Mouse (Mus musculus): ENCODE measurements at regions not wholly inside any gene's neighbourhood (a gene's known extent, or its start where the extent isn't known, plus 50 kb on each side); places are given as distances from the start of the nearest gene placed in this dataset.
"Not testable (repeated sequence)": the region's sequence is repeated elsewhere in the genome, so short reads cannot be mapped to it uniquely, and the experiment has no call there.

DNA sequence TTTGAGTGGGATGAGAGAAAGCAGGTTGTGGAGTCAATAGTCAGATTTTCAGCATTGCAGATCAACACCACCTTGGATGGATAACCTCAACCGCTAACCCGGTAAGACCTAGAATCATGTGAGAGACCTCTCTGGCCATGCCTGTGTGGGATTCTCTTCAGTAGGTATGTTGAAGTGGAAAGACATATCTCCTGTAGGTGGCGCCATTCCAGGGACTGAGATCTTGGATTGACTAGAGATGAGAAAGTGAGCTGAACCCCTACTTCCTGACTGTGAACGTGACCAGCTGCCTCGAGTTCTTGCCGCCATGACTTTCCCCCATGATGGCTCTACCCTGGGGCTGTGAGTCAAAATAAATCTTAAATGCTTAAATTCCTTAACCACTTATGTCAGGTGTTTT lies 102.7 kb downstream of the Eva1a start:
- peak; percentile 68 for DNase-seq (ENCODE audit: low read depth, low spot score)

DNA sequence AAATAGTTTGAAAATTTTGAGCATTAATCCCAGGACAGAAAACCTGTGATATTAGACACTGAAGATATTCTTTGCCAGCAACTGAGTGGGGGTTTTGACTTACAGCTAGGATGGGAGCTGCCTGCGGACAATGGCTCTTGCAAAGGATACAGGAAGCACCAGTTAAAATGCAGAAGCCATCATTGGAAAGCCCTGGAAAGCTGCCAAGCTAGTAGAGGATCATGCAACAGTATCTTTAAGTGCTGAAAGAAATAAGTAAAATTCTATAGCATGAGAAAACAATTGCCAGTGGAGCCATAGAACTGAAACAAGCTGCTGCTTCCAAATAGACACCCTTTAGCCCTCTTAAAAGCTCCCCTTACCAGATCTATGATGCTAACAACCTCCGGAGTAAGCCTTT lies 109.2 kb downstream of the Eva1a start:
- DNase-seq (ENCODE audit: low read depth, low spot score): no peak

DNA sequence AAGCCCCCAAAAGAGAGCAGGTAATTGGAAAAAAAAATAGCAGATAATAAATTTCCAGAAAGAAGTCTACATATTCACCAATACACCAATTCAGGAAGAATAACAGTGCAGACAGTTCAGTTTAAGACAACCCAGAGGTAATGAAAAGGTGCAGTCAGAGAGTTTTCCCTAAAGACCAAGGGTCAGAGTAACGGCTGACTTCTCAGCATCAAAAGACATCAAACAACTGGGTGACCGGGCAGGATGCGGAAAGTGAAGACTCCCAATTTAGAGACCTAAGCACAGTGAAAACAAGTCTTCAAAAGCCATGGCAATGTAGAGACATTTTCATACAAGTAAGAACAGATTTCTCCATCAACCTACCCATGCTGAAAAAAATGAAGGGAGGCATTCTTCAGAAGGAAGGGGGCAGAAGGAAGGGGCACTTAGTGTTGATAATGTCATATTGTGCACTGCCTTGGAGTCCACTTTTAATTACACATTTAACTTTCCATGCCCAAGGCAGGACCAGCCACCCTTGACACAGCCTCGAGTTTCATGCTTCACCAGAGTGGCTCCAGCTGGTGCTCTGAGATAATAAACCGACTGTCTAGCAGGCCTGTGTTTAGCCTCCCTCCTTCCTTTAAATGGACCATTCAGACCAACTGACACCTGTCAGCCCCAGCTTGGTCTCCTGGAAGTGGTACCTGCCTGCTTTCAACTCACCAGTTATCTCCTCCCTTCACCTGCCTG lies 129.7 kb downstream of the Eva1a start:
- no peak for DNase-seq (ENCODE audit: low read depth, low spot score)

DNA sequence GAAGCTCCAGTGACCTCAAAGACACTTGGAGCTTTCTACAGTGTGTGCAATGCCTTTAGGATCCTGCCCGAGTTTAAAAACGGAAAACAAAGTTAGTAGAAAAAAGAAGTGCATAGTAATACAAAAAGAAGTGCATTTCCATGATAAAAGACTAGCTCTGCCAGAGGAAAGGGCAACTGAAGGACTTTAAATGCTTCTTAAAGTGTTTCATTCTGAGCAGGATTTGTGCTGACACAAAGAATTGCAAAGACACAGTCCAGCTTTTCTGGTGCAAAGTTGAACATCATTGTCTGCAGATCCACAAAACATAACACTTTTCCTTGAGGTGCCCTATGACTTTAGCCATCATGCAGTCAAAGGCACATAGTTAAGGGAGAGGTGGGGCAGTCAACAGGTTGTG lies 134.1 kb downstream of the Eva1a start:
- peak; percentile 93 for DNase-seq (ENCODE audit: low read depth, low spot score)

DNA sequence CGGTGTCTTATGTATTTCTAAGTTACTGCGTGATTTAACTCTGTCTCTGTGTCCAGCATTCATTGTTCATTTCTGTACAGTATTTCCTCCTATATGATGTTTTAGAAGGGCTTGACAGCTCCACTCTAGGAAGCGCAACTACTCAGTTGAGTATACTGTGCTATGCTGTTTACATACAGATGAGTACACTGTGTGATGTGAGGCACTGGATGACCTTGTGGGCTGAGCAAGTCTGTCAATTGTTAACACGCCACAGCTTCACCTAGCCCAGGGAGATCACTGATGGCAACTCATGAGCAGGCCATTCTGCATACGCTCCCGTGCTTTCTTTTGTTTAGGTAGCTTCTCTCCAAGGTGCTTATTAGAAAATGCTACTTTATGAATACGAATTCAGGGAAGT lies 159.3 kb downstream of the Eva1a start:
- DNase-seq (ENCODE audit: low read depth, low spot score): no peak

DNA sequence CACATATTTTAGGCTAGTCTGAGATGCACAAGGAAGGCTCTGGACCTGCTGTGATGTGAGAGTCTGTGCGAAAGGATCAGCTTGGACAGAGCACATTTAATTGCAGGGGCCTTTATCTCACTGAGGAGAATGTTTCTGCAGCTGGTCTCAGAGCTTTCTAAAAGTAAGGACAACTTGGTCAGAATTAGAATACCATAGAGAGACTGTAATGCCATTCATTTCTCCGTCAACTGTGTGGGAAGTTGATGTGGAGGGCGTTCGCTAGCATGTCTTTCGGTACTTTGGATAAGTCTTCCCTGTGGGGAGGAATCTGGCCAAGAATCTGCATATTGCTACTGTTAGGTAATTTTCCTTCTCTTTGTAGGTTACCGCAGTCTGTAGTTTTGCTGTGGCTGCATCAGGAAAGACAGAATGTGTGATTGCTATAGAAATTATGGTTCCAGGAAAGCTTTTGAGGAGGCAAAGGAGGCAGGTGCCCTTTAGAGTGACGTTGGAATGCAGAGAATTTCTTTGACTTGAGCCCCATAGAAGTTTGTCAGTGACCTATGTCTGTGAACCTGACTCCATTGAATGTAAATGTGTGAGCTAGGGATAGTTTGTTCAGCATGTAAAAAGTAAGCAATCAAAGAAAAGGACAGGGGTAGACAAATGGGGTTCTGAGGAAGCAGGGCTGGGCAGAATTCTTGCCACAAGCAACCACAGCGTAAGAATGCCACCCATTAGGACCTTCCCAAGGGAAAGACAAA lies 164.2 kb downstream of the Eva1a start:
- DNase-seq (ENCODE audit: low read depth, low spot score): peak; percentile 12

DNA sequence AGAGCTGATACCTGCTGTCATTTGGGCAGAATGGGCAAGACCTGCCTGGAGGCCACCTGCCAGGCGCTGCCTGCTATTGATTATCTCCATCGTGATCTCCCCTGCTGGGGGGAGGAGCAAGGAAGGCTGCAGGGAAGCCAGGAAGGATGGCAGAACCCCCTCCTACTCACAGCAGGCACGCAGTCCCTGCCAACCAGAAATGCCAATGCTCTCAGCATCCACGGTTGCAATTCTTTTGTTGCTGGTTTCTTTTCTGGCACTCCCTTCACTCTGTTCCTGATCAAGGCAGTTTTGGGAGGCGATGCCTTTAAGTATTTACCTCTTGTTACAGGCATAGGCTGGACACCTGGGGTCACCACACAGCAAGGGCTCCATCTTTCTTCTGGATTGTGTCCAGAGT lies 164.3 kb upstream of the Tacr1 start:
- no peak for DNase-seq (ENCODE audit: low read depth, low spot score)

DNA sequence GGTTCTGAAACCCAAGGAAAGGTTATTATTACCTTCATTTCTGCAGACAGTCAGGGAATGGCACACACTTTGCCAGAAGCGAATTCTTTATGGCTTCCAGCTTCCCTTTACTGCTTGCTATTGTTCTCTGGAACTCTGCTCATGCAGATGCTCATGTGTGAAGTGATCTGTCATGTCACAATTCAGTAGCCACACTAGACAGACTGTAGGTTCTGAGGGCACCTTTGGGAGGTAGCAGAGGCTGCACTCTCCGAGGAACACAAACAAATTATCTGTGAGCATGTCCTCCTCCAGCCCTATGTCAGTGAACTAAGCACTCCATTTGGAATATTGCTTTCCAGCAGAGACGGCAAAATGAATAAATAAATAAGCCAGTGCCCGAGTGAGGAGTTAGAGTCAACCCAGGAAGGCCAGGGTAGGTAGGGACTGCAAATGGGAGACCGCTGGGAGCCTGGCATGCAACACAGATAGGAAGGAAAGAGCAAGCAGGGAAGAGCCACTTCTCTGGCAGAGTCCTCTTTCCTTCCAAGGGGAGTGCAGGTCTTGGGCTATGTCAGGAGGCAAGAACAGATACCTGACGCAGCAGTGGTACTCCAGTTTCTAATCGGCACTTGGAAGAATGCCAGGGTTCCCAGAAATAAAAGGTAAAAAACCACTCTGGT lies 161.4 kb upstream of the Tacr1 start:
- DNase-seq (ENCODE audit: low read depth, low spot score): no peak

DNA sequence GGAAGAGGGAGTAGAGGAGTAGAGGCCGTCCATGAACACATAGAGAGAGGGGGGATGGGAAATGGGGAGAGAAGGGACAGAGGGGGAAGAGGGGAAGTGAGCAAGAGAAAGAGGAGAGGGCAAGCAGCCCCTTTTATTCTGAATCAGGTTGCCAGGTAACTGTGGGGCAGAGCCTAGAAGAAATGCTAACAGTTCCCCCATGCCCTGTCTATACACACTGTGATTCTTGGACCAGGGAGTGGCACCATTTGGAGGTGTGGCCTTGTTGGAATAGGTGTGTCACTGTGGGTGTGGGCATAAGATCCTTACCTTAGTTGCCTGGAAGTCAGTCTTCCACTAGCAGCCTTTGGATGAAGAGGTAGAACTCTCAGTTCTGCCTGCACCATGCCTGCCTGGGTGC lies 154.5 kb upstream of the Tacr1 start:
- DNase-seq (ENCODE audit: low read depth, low spot score): not testable (repeated sequence)

DNA sequence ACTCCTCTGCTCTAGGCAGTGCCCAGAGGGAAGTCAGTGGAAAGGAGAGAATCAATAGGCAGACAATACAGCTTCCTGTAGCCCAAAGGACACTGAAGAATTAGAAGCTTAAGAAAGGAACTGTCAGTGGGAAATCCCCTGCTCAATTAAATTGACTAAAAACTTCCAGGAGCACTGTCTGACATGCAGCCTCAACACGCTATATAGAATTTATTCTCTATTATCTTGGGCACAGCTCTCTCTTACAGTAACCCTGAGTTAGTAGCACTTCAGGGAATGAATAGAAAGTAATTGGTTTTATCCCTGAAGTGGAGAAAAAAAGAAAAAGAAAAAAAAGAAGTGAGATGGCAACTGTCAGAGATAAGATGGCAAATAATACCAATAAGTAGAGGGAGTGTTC lies 117.6 kb upstream of the Tacr1 start:
- DNase-seq (ENCODE audit: low read depth, low spot score): no peak

DNA sequence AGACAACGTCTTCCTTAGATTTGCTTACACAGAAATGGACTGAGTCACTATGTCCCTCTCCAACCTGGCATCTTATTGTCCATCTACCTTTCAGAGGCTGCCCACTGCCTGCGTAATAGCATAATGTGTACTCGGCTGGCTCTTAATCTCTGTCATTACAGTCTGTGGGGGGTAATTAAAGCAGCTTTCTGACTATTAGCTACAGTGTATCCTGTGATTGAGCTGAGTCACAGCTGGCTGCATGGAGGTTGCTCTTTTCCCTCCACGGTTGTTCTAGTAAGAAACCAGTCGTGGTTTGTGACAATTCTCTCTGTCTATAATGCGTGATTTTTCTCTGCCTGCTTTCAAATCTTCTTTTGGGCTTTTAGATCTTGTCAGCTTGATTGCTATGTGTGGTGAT lies 116.9 kb upstream of the Tacr1 start:
- DNase-seq (ENCODE audit: low read depth, low spot score): no peak

DNA sequence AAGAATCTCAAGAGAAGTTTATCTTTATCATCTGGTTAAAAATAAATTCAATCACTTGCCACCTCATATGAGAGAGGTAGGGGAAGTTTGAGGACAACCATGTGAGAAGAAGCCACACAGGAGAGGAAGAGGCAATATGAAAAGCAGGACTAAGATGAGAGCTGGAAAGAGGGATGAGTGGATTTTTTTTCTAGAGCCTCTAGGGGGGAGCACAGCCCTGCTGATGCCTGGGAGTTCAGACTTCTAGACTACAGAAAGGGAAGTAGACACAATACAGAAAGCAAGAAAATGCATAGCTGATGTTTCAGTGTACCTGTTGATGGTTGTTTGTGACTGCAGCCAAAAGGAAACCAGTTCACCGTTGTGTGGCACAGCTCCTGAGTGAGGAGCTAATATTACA lies 108.6 kb upstream of the Tacr1 start:
- DNase-seq (ENCODE audit: low read depth, low spot score): peak; percentile 19

DNA sequence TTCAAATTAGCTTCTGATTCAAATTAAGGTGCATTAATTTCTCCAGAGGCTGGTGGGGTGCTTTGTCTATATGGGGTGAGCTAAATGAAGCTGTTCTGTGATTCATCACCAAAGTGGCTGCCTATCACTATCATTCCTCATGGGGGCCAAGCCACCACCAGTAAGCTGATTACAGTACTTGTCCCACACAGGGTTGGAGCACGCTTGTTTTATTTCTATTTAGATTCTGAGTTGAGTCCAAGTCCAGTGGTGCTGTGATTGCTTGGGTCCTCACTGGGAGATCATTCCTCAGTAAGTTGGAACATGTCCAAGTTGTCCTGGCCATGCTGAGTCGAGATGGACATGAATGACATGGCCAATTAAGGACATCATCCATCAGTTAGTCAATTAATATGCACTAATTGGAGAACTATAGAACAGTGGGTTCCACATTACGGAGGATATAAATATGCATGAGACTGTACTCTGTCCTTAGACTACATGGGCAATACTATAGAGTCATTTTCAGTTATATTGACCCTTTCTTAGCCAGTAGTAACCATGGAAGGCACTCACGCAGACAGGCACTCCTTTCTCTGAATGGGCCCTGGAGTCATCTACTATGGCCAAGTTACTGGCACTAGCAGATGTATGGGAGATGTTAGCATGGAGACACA lies 105.3 kb upstream of the Tacr1 start:
- no peak for DNase-seq (ENCODE audit: low read depth, low spot score)

DNA sequence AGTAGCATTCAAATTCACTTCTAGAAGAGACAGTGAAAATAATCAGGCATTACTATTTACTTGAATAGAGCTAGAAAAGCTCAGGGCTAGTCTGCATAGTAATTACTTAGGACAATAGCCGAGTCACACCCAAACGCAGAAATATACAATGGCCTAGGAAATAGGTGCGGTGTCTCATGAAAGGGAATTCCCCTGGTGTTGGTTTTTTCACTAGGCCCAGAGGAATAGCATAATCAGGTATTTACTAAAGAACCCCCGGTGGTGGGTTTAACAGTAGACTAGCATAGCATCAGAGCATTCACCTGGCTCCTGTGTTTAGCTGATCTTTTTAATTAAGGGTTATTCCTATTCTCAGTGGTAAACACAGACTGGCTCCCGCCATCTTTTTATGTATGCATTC lies 99.9 kb upstream of the Tacr1 start:
- peak; percentile 49 for DNase-seq (ENCODE audit: low read depth, low spot score)

DNA sequence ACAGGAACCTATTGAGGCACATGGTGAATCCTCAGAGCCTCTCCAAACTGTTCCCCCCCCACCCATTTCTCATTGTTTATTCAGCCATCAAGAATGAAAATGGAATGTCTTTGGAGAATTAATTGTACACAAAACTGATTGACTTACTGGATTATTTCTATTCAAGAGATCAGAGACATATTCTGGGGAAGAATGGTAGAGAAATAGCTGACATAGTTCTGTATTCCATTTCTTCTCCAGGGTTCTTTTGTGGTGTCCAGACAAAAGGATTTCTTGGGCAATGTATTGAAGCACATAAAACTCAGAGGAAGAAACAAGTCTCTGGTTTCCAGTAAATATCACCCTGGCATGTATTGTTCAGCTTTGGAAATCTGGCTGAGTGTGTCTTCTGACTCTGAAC lies 88.4 kb upstream of the Tacr1 start:
- DNase-seq (ENCODE audit: low read depth, low spot score): no peak

All from ES-CJ7 (cell line).